Mouse (Mus musculus) lung, adult 2 months (tissue): ENCODE results near the gene Tal1.

Experiments
- CTCF ChIP-seq: fragments of 200-500 bp; IDR thresholded peaks from 2 replicates; pipeline ENCODE4 v1.5.1; 2011; ENCODE audit warnings: mild to moderate bottlenecking, low read length, control low read depth; ENCODE audit not compliant: insufficient read depth
- POLR2A ChIP-seq: fragments of 200-500 bp; IDR thresholded peaks from 2 replicates; pipeline ENCODE4 v1.6.1; 2011; ENCODE audit warnings: low read depth, mild to moderate bottlenecking, control low read depth, low read length, borderline replicate concordance; ENCODE audit errors: extremely low read depth

DNA sequence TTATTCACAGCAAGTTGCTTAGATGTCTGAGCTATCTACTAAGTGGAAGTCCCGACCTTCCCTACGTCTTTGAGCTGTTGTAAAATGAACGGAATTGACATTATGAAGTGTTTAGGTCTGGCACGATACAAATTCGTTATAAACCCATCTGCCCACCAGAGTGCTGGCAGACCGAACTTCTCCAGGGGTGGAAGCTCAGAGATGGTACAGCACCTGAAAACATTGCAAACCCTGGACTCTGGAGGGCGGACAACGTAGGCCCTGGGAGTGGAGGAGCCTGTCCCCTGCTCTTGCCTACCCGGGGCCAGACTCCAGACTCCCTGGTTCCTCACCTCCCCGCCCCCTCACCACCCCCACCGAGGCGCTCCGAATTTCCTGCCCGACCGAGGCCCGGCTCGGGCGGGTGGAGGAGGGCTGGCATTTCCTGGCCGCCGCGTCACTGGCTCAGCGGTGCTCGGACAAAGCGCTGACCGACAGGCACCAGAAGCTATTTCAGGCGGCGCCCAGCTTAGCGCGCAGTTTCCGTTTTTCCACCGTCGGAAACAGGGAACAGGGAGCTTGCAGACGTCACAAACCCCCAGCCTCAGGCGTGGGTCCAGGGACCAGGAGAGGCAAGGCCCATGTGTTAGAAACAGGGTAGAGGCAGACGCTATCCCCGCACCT lies 3.8 kb upstream of the Tal1 start:
- TF ChIP-seq POLR2A (peak; percentile 74; the same call in 1 of the 2 replicates), CTCF (no peak)
